Mouse (Mus musculus): ENCODE measurements around the gene Smim6.

DNA sequence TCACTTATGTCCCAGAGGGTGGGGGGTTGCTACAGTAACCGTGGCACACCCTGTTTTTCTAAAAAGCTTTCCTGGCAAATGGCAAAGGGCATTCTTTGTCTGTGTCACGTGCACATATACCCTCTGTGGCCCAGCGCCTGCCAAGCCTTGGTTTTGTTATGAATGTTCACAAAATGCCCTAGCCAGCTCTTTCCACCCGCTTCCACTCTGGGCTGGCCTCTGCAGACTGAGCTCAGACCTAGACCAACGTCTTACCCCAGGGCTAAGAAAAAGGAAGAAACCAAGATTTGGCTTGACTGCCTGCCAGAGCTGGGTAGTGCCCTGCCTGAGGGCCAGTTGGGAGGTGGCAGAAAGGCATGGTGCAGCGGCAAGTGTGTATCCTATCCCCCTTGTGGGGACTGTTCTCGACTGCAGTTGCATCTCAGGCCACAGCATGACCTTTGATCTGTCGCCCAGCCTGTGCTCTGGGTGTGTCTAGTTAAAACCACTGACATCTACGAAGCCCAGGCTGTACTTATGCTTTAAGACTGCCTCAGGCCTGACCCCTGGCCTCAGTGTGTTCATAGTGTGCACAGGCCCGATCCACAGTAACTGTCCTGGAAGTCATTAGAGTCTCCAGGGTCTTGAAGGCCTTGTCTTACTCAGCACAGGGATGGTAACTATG is 43.5 kb downstream of the Smim6 start:
- TF ChIP-seq CTCF (IDR thresholded peaks at IDR 0.05; ENCODE audit: extremely low read depth, insufficient read depth, insufficient read length, insufficient replicate concordance) (no peak), POLR2A (IDR thresholded peaks at IDR 0.05; ENCODE audit: low read depth, low read length) (no peak)

All from spleen, adult 2 months (tissue).